Mouse (Mus musculus) stomach, postnatal 0 days (tissue): ENCODE measurements at regions not wholly inside any gene's neighbourhood (a gene's known extent, or its start where the extent isn't known, plus 50 kb on each side); places are given as distances from the start of the nearest gene placed in this dataset.

Source experiments
- CTCF ChIP-seq: IDR thresholded peaks from 2 replicates; pipeline ENCODE4 v1.5.1; 2016; ENCODE audit warnings: antibody characterized with exemption, low read depth, mild to moderate bottlenecking, moderate library complexity
- EP300 ChIP-seq: optimal IDR thresholded peaks from 2 replicates; pipeline ENCODE3; 2016; ENCODE audit warnings: antibody characterized with exemption

DNA sequence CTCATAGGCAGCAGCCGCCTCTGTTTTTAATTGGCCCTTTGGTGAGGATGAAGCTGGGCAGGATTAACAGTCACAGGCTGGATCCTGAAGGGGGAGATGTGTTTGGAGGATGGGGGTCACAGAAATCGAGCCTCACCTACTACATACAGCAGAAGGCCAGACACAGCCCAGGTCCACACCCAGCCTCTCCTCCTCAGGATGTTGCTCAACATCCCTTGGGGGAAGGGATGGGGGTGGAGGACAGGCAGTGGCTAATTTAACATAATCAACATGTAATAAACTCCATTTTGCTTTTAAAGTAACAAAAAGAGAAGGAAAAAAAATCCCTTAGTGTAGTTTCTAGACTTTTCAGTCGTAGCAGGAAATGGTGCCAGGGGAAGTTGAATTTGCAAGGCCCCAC, 152.0 kb downstream of the Zfp365 start:
- TF ChIP-seq CTCF (no peak), EP300 (no peak)
